Mouse (Mus musculus): ENCODE data around the gene Kcnma1.

- TF ChIP-seq EP300 (IDR thresholded peaks at IDR 0.05; ENCODE audit: low read depth) (no peak), CTCF (IDR thresholded peaks at IDR 0.05; ENCODE audit: low read depth) (no peak)
Observed at GRCm38 (mm10) chr14:23706837-23707236, 307.5 kb downstream of the Kcnma1 start.
